Mouse (Mus musculus): ENCODE data around the gene Srgn. TPM values are rescaled to one million over a fixed set of nuclear protein-coding genes. Genes with fewer than 3 reads are reported as not detected.

The Srgn gene
- polyA plus RNA-seq, 1 experiment: 0.87 TPM

DNA sequence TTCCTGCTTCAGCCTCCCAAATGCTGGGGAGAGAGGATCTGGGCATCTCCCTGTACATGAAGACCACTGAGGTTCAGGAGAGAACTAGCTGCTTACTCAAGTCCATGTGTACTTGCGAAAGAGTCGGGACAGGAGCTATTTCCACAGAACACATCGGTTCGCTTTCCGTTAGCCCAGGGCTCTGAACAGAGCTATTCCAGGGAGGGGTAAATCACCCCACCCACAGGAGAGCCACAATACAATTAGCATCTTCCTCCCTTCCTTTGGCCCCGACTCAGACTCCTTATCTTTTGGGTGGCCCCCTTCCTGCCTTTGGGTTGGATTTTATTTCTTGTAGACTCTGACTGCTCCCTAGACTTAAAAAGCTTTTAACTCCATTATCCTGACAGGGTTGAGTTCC lies 9.7 kb downstream of the Srgn start:
- Histone ChIP-seq H3K9me3 (replicated peaks; ENCODE audit: control insufficient read depth, insufficient read depth, low read length, poor library complexity, severe bottlenecking) (no peaks in the 10 kb centered on the region), H3K4me3 (ENCODE audit: low read depth, low read length) (no peak overlapping the region), H3K4me1 (ENCODE audit: control insufficient read depth, insufficient read depth, low read length) (peaks cover 8% of the 10 kb centered on the region), H3K36me3 (ENCODE audit: control insufficient read depth, insufficient read depth, low read length, poor library complexity, severe bottlenecking) (no peaks in the 10 kb centered on the region), H3K27ac (ENCODE audit: insufficient read depth, low read length) (no peak overlapping the region), H3K27me3 (ENCODE audit: control insufficient read depth, insufficient read depth, low read length, poor library complexity, severe bottlenecking) (no peaks in the 10 kb centered on the region), H3K9ac (ENCODE audit: low read depth, poor library complexity, severe bottlenecking) (no peak overlapping the region)
- TF ChIP-seq POLR2A (IDR thresholded peaks at IDR 0.05; ENCODE audit: insufficient read depth, low read length): no peak
- no peak for TF ChIP-seq EP300 (IDR thresholded peaks at IDR 0.05; ENCODE audit: insufficient read depth, low read depth, low read length)
- TF ChIP-seq CTCF (IDR thresholded peaks at IDR 0.05; ENCODE audit: low read depth, low read length): no peak

DNA sequence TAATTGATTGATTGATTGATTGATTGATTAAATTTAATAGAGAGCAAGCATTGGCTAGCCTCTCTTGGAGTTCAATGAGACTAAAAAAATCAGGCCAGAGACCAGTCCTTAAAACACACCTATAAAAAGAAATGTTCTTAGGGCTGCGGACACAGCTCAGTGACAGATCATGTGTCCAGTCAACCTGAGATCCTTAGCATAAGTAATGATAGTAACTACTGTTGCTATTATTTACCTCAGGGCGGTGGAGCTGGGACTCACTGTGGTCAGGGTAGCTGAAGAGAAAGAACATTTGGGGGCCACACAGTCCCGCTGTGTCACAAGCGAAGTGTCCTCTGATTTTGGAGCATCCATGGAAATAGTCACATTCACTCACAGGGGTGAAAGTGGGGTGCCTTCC lies 14.4 kb downstream of the Srgn start:
- Histone ChIP-seq H3K9ac (ENCODE audit: low read depth, poor library complexity, severe bottlenecking) (no peak overlapping the region), H3K9me3 (replicated peaks; ENCODE audit: control insufficient read depth, insufficient read depth, low read length, poor library complexity, severe bottlenecking) (no peaks in the 10 kb centered on the region), H3K27ac (ENCODE audit: insufficient read depth, low read length) (no peak overlapping the region), H3K4me1 (ENCODE audit: control insufficient read depth, insufficient read depth, low read length) (peaks cover 7% of the 10 kb centered on the region), H3K27me3 (ENCODE audit: control insufficient read depth, insufficient read depth, low read length, poor library complexity, severe bottlenecking) (no peaks in the 10 kb centered on the region), H3K36me3 (ENCODE audit: control insufficient read depth, insufficient read depth, low read length, poor library complexity, severe bottlenecking) (no peaks in the 10 kb centered on the region), H3K4me3 (ENCODE audit: low read depth, low read length) (no peak overlapping the region)
- TF ChIP-seq CTCF (IDR thresholded peaks at IDR 0.05; ENCODE audit: low read depth, low read length) (no peak), POLR2A (IDR thresholded peaks at IDR 0.05; ENCODE audit: insufficient read depth, low read length) (no peak), EP300 (IDR thresholded peaks at IDR 0.05; ENCODE audit: insufficient read depth, low read depth, low read length) (no peak)

DNA sequence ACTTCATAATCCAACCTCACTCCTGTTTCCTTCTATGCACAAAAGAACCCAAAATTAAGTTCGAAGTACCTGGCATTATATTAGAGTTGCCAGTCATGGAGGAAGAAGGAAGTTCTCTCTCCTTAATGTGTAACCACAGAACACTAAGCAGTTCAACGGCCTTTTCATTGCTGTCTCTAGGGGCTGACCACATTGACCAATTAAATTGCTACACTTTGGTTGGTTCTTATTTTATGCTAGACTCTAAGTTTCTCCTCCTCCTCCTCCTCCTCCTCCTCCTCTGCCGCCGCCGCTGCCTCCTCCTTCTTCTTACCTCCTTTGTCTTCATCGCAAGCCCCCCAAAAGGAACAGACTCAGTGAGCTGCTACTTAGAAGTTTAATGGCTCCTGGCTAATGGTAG lies 15.7 kb downstream of the Srgn start:
- Histone ChIP-seq H3K9ac (ENCODE audit: low read depth, poor library complexity, severe bottlenecking) (no peak overlapping the region), H3K4me3 (ENCODE audit: low read depth, low read length) (no peak overlapping the region), H3K9me3 (replicated peaks; ENCODE audit: control insufficient read depth, insufficient read depth, low read length, poor library complexity, severe bottlenecking) (no peaks in the 10 kb centered on the region), H3K36me3 (ENCODE audit: control insufficient read depth, insufficient read depth, low read length, poor library complexity, severe bottlenecking) (no peaks in the 10 kb centered on the region), H3K4me1 (ENCODE audit: control insufficient read depth, insufficient read depth, low read length) (peaks cover 5% of the 10 kb centered on the region), H3K27ac (ENCODE audit: insufficient read depth, low read length) (no peak overlapping the region), H3K27me3 (ENCODE audit: control insufficient read depth, insufficient read depth, low read length, poor library complexity, severe bottlenecking) (no peaks in the 10 kb centered on the region)
- TF ChIP-seq EP300 (IDR thresholded peaks at IDR 0.05; ENCODE audit: insufficient read depth, low read depth, low read length): no peak
- no peak for TF ChIP-seq POLR2A (IDR thresholded peaks at IDR 0.05; ENCODE audit: insufficient read depth, low read length)
- TF ChIP-seq CTCF (IDR thresholded peaks at IDR 0.05; ENCODE audit: low read depth, low read length): no peak

DNA sequence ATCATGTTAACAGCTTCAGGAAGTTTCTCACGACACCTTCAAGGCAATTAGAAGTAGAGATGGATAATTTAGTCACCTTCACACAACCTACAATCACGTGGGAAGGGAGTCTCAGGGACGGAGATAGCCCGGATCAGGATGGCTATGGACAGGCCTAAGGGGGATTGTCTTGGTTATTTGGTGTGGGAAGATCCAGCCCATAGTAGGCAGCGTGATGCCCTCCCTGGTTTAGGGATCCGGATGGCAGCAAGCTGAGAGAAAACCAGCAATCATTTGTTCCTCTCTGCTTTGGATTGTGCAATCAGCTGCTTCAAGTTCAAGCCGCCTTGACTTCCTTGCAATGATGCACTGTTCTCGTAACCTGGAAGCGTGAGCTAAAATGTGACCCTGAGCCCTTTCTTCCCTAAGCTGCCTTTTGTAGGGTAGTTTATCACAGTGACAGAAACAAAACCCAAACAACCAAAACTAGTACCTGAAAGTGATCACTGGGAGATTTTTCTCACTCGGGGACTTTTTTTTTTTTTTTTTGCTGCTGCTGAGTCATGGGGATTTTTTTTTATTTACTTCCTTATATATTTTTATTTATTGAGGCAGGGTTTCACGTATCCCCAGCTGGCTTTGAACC lies 18.1 kb downstream of the Srgn start:
- Histone ChIP-seq H3K9me3 (replicated peaks; ENCODE audit: control insufficient read depth, insufficient read depth, low read length, poor library complexity, severe bottlenecking) (no peaks in the 10 kb centered on the region), H3K4me3 (ENCODE audit: low read depth, low read length) (no peak overlapping the region), H3K36me3 (ENCODE audit: control insufficient read depth, insufficient read depth, low read length, poor library complexity, severe bottlenecking) (no peaks in the 10 kb centered on the region), H3K4me1 (ENCODE audit: control insufficient read depth, insufficient read depth, low read length) (peaks cover 2% of the 10 kb centered on the region), H3K27me3 (ENCODE audit: control insufficient read depth, insufficient read depth, low read length, poor library complexity, severe bottlenecking) (no peaks in the 10 kb centered on the region), H3K27ac (ENCODE audit: insufficient read depth, low read length) (no peak overlapping the region), H3K9ac (ENCODE audit: low read depth, poor library complexity, severe bottlenecking) (no peak overlapping the region)
- TF ChIP-seq POLR2A (IDR thresholded peaks at IDR 0.05; ENCODE audit: insufficient read depth, low read length): no peak
- TF ChIP-seq CTCF (IDR thresholded peaks at IDR 0.05; ENCODE audit: low read depth, low read length): no peak
- no peak for TF ChIP-seq EP300 (IDR thresholded peaks at IDR 0.05; ENCODE audit: insufficient read depth, low read depth, low read length)

DNA sequence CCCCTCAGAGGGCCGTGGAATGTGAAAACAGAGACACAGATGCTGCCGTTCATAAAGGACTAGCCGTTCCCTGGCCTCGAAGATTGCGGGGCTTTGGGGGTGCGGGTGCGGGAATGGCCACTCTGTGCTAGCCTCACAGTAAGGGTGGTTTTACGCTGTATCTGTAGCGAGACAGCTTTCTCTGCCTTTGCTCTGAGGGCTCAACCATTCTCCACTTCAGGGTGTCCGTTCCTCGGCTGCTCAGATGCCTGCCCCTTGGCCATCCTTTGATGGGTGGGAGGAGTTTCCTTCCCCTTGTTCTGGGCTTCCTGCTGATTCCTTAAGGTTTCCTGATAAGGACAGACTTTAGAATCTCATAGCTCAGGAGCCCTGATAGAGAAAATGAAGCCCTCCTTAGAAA lies 18.8 kb downstream of the Srgn start:
- TF ChIP-seq CTCF (IDR thresholded peaks at IDR 0.05; ENCODE audit: low read depth, low read length) (no peak), EP300 (IDR thresholded peaks at IDR 0.05; ENCODE audit: insufficient read depth, low read depth, low read length) (no peak), POLR2A (IDR thresholded peaks at IDR 0.05; ENCODE audit: insufficient read depth, low read length) (no peak)
- Histone ChIP-seq H3K4me3 (ENCODE audit: low read depth, low read length) (peak overlapping the region; percentile 6; the same call in 1 of the 2 replicates), H3K36me3 (ENCODE audit: control insufficient read depth, insufficient read depth, low read length, poor library complexity, severe bottlenecking) (no peaks in the 10 kb centered on the region), H3K9ac (ENCODE audit: low read depth, poor library complexity, severe bottlenecking) (no peak overlapping the region), H3K27me3 (ENCODE audit: control insufficient read depth, insufficient read depth, low read length, poor library complexity, severe bottlenecking) (no peaks in the 10 kb centered on the region), H3K27ac (ENCODE audit: insufficient read depth, low read length) (no peak overlapping the region), H3K9me3 (replicated peaks; ENCODE audit: control insufficient read depth, insufficient read depth, low read length, poor library complexity, severe bottlenecking) (no peaks in the 10 kb centered on the region), H3K4me1 (ENCODE audit: control insufficient read depth, insufficient read depth, low read length) (no peaks in the 10 kb centered on the region)

DNA sequence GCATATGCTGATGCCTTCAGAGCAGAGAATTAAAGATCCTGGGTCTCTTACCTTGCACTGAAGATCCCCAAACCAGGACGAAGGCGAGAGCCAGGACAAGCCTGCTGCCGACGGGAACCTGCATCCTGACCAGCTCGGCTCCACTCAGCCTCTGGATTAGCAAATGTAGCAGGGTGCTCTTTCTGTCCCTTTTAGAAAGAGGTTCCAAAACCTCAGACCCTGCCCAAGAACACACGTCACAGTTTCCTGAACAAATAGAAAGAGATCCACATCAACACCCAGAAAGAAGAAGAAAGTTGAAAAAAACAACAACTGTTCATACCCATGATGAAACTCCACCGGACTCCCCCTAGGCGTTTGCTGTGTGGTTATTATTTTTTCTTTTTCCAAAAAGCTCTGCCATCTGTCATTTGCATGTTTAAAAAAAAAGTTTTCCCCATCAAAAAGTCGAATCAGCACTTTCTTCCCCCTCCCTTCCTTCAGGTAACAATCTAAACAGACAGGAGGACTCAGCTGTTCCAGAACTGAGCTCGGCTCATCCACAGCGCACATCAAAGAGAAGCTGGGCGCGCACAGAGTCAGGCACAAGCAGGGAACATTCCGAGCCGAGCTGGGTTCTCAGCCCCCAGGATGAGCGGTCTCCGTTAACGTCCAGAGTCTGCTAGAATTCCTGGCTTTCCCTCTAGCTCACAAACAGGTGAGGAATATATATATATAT lies 19.5 kb downstream of the Srgn start:
- Histone ChIP-seq H3K27me3 (ENCODE audit: control insufficient read depth, insufficient read depth, low read length, poor library complexity, severe bottlenecking) (no peaks in the 10 kb centered on the region), H3K9ac (ENCODE audit: low read depth, poor library complexity, severe bottlenecking) (no peak overlapping the region), H3K9me3 (replicated peaks; ENCODE audit: control insufficient read depth, insufficient read depth, low read length, poor library complexity, severe bottlenecking) (no peaks in the 10 kb centered on the region), H3K27ac (ENCODE audit: insufficient read depth, low read length) (no peak overlapping the region), H3K4me1 (ENCODE audit: control insufficient read depth, insufficient read depth, low read length) (no peaks in the 10 kb centered on the region), H3K36me3 (ENCODE audit: control insufficient read depth, insufficient read depth, low read length, poor library complexity, severe bottlenecking) (no peaks in the 10 kb centered on the region), H3K4me3 (ENCODE audit: low read depth, low read length) (no peak overlapping the region)
- TF ChIP-seq CTCF (IDR thresholded peaks at IDR 0.05; ENCODE audit: low read depth, low read length): no peak
- TF ChIP-seq EP300 (IDR thresholded peaks at IDR 0.05; ENCODE audit: insufficient read depth, low read depth, low read length): no peak
- no peak for TF ChIP-seq POLR2A (IDR thresholded peaks at IDR 0.05; ENCODE audit: insufficient read depth, low read length)
